Mouse (Mus musculus) 3134 (cell line): ENCODE measurements around the gene Nrbf2.

ENCODE experiments used
- DNase-seq: peaks from one replicate; pipeline ENCODE4 v3.0.0-alpha.2; 2011; ENCODE audit warnings: low spot score; ENCODE audit not compliant: insufficient read length; ENCODE audit errors: extremely low read depth

Nrbf2 gene

GRCm38 (mm10) chr10:67220251-67220650, 64.9 kb downstream of the Nrbf2 start:
- no peak for DNase-seq

- peak; percentile 76 for DNase-seq
These were observed 66.1 kb downstream of the Nrbf2 start for GRCm38 (mm10) chr10:67218873-67219565.

- DNase-seq, result no peak
These were observed 68.2 kb downstream of the Nrbf2 start for GRCm38 (mm10) chr10:67216872-67217271.
